Mouse (Mus musculus): Measurements from ENCODE around the gene Chl1. TPM values are rescaled to one million over a fixed set of nuclear protein-coding genes. Genes with fewer than 3 reads are reported as not detected.

Gene Chl1
- polyA plus RNA-seq, 1 experiment from 2014 or later = 52.5 TPM

GRCm38 (mm10) chr6:103753891-103754290, 243.5 kb downstream of the Chl1 start:
- no peak for ATAC-seq (ENCODE audit: low read depth)
- H3K27me3 ChIP-seq = no peaks in the 10 kb centered on the region
- H3K36me3 ChIP-seq = no peaks in the 10 kb centered on the region
- 70% methylated on average over 4 of the region's 4 CpGs for WGBS
- no peak overlapping the region for H3K27ac ChIP-seq (replicated peaks)
- H3K4me3 ChIP-seq = no peak overlapping the region
- H3K4me1 ChIP-seq (replicated peaks) = no peaks in the 10 kb centered on the region
- no peak overlapping the region for H3K4me2 ChIP-seq
- H3K9me3 ChIP-seq = no peaks in the 10 kb centered on the region
- no peak overlapping the region for H3K9ac ChIP-seq

- H3K27ac ChIP-seq (replicated peaks) = no peak overlapping the region
- H3K9me3 ChIP-seq = 0 out of 2 replicates have a peak, but pooled peaks cover 7% of the 10 kb centered on the region
- H3K4me2 ChIP-seq = no peak overlapping the region
- no peak for ATAC-seq (ENCODE audit: low read depth)
- H3K4me1 ChIP-seq (replicated peaks) = no peaks in the 10 kb centered on the region
- H3K4me3 ChIP-seq = no peak overlapping the region
- no peaks in the 10 kb centered on the region for H3K27me3 ChIP-seq
- 86% methylated on average over 3 of the region's 3 CpGs for WGBS
- H3K9ac ChIP-seq = no peak overlapping the region
- H3K36me3 ChIP-seq = no peaks in the 10 kb centered on the region
Observed at GRCm38 (mm10) chr6:103766830-103767229, 256.4 kb downstream of the Chl1 start.

- Histone ChIP-seq H3K4me3 (no peak overlapping the region), H3K4me1 (replicated peaks) (no peaks in the 10 kb centered on the region), H3K27me3 (no peaks in the 10 kb centered on the region), H3K4me2 (no peak overlapping the region), H3K36me3 (no peaks in the 10 kb centered on the region), H3K9ac (no peak overlapping the region), H3K27ac (replicated peaks) (no peak overlapping the region), H3K9me3 (no peaks in the 10 kb centered on the region)
- 75% methylated on average over 5 of the region's 5 CpGs for WGBS
- ATAC-seq (ENCODE audit: low read depth) = no peak
Observed at GRCm38 (mm10) chr6:103781058-103781457, 270.7 kb downstream of the Chl1 start.

- WGBS = 53% methylated on average over 2 of the region's 2 CpGs
Observed at GRCm38 (mm10) chr6:103791077-103791632, 280.8 kb downstream of the Chl1 start.

GRCm38 (mm10) chr6:103795241-103795640, 284.9 kb downstream of the Chl1 start:
- no peak overlapping the region for H3K4me3 ChIP-seq
- 73% methylated on average over 1 of the region's 1 CpGs for WGBS
- no peak overlapping the region for H3K4me2 ChIP-seq
- H3K36me3 ChIP-seq = no peaks in the 10 kb centered on the region
- H3K9ac ChIP-seq = no peak overlapping the region
- H3K9me3 ChIP-seq = no peaks in the 10 kb centered on the region
- no peak overlapping the region for H3K27ac ChIP-seq (replicated peaks)
- no peaks in the 10 kb centered on the region for H3K4me1 ChIP-seq (replicated peaks)
- H3K27me3 ChIP-seq = no peaks in the 10 kb centered on the region
- no peak for ATAC-seq (ENCODE audit: low read depth)

More at GRCm38 (mm10) chr6:103791077-103791632, 280.8 kb downstream of the Chl1 start:
- Histone ChIP-seq H3K27me3 (no peaks in the 10 kb centered on the region), H3K36me3 (no peaks in the 10 kb centered on the region), H3K4me3 (no peak overlapping the region), H3K9ac (no peak overlapping the region), H3K9me3 (no peaks in the 10 kb centered on the region), H3K27ac (replicated peaks) (no peak overlapping the region), H3K4me1 (replicated peaks) (no peaks in the 10 kb centered on the region), H3K4me2 (no peak overlapping the region)
- ATAC-seq (ENCODE audit: low read depth) = no peak

All from neural tube, embryonic 13.5 days (tissue).